Mouse (Mus musculus) cerebral cortex, adult 2 months (tissue): ENCODE results near the gene Sptssb.

ENCODE experiments used
- WGBS: fragments of 180-500 bp; shearing (Covaris S2); methylation state at CpG from one replicate; pipeline ENCODE4 v1.1.7; 2018; 5-methylcytosine and 5-hydroxymethylcytosine counted together

Sptssb gene

GRCm38 (mm10) chr3:69829532-69829931 lies 30.2 kb downstream of the Sptssb start:
- 88% methylated on average over 8 of the region's 8 CpGs for WGBS

- 85% methylated on average over 1 of the region's 1 CpGs for WGBS
These were observed 35.2 kb downstream of the Sptssb start for GRCm38 (mm10) chr3:69824536-69824935.

- 91% methylated on average over 7 of the region's 7 CpGs for WGBS
These were observed 39.1 kb downstream of the Sptssb start for GRCm38 (mm10) chr3:69820614-69821013.

- WGBS: 55% methylated on average over 3 of the region's 3 CpGs
These were observed 39.9 kb downstream of the Sptssb start for GRCm38 (mm10) chr3:69819851-69820200.

- WGBS: 78% methylated on average over 7 of the region's 7 CpGs
These were observed 40.4 kb downstream of the Sptssb start for GRCm38 (mm10) chr3:69819146-69819850.

GRCm38 (mm10) chr3:69818466-69818865 lies 41.3 kb downstream of the Sptssb start:
- 58% methylated on average over 5 of the region's 5 CpGs for WGBS

GRCm38 (mm10) chr3:69816547-69816946 lies 43.2 kb downstream of the Sptssb start:
- WGBS: 67% methylated on average over 2 of the region's 2 CpGs

- 91% methylated on average over 11 of the region's 11 CpGs for WGBS
These were observed 46.6 kb downstream of the Sptssb start for GRCm38 (mm10) chr3:69813005-69813695.

- 92% methylated on average over 2 of the region's 2 CpGs for WGBS
These were observed 47.3 kb downstream of the Sptssb start for GRCm38 (mm10) chr3:69812442-69812841.

- 79% methylated on average over 7 of the region's 7 CpGs for WGBS
These were observed 51.3 kb downstream of the Sptssb start for GRCm38 (mm10) chr3:69808479-69808878.

GRCm38 (mm10) chr3:69803137-69803536 lies 56.6 kb downstream of the Sptssb start:
- 59% methylated on average over 1 of the region's 1 CpGs for WGBS

GRCm38 (mm10) chr3:69800829-69801384 lies 58.8 kb downstream of the Sptssb start:
- WGBS: 77% methylated on average over 7 of the region's 7 CpGs

GRCm38 (mm10) chr3:69799096-69799495 lies 60.6 kb downstream of the Sptssb start:
- WGBS: 81% methylated on average over 1 of the region's 1 CpGs

GRCm38 (mm10) chr3:69797969-69798368 lies 61.8 kb downstream of the Sptssb start:
- WGBS: 84% methylated on average over 2 of the region's 2 CpGs

- 80% methylated on average over 4 of the region's 4 CpGs for WGBS
These were observed 62.2 kb downstream of the Sptssb start for GRCm38 (mm10) chr3:69797533-69797932.

GRCm38 (mm10) chr3:69792823-69793417 lies 66.8 kb downstream of the Sptssb start:
- 63% methylated on average over 3 of the region's 3 CpGs for WGBS

GRCm38 (mm10) chr3:69779246-69779796 lies 80.4 kb downstream of the Sptssb start:
- WGBS: 75% methylated on average over 4 of the region's 4 CpGs

- 92% methylated on average over 4 of the region's 4 CpGs for whole genome bisulfite sequencing
These were observed 86.4 kb downstream of the Sptssb start for GRCm38 (mm10) chr3:69773356-69773755.
